Mouse (Mus musculus) forebrain, embryonic 11.5 days (tissue): ENCODE data around the gene 4930595D18Rik. TPM values are rescaled to one million over a fixed set of nuclear protein-coding genes. Genes with fewer than 3 reads are reported as not detected.

Source experiments
- ATAC-seq: fragments of 200-750 bp; cut with Nextera tagmentation; replicated peaks from 2 replicates; pipeline ENCODE4 v1.8.0; 2017; ENCODE audit warnings: moderate TSS enrichment; ENCODE audit not compliant: low FRiP score
- DNase-seq: peaks from one replicate; pipeline ENCODE4 v3.0.0-alpha.2; 2017; ENCODE audit warnings: low spot score
- H3K27ac ChIP-seq: fragments of 300-500 bp; sonication (generic); 2 replicates; pipeline ENCODE4 v1.5.1; 2014; ENCODE audit warnings: low read depth, low read length
- H3K27me3 ChIP-seq: fragments of 300-500 bp; sonication (generic); 2 replicates; pipeline ENCODE4 v1.6.1; 2014; ENCODE audit warnings: mild to moderate bottlenecking, low read length, mixed read lengths; ENCODE audit not compliant: control insufficient read depth, insufficient read depth
- H3K36me3 ChIP-seq: fragments of 300-500 bp; sonication (generic); 2 replicates; pipeline ENCODE4 v1.6.1; 2014; ENCODE audit warnings: mild to moderate bottlenecking, low read length, moderate library complexity, mixed read lengths; ENCODE audit not compliant: control insufficient read depth, insufficient read depth
- H3K4me1 ChIP-seq: fragments of 300-500 bp; sonication (generic); replicated peaks from 2 replicates; pipeline ENCODE4 v1.6.1; 2014; ENCODE audit warnings: low read length, mixed read lengths; ENCODE audit not compliant: control insufficient read depth, insufficient read depth
- H3K4me2 ChIP-seq: fragments of 300-500 bp; sonication (generic); 2 replicates; pipeline ENCODE4 v1.6.1; 2014; ENCODE audit warnings: low read depth, mild to moderate bottlenecking, low read length, moderate library complexity, mixed read lengths; ENCODE audit not compliant: severe bottlenecking
- H3K4me3 ChIP-seq: fragments of 300-500 bp; sonication (generic); 2 replicates; pipeline ENCODE4 v1.5.1; 2014; ENCODE audit warnings: low read depth, low read length
- H3K9ac ChIP-seq: fragments of 300-500 bp; sonication (generic); 2 replicates; pipeline ENCODE4 v1.6.1; 2014; ENCODE audit warnings: low read length
- H3K9me3 ChIP-seq: fragments of 300-500 bp; sonication (generic); 2 replicates; pipeline ENCODE4 v1.6.1; 2016; ENCODE audit warnings: low read length, mixed read lengths; ENCODE audit not compliant: control insufficient read depth
- WGBS: fragments of 180-500 bp; shearing (Covaris S2); extraction: QIAGEN DNeasy Blood & Tissue Kit; methylation state at CpG from one replicate; pipeline ENCODE4 v1.1.7; 2014; 5-methylcytosine and 5-hydroxymethylcytosine counted together
- polyA plus RNA-seq: library from polyadenylated mRNA; unstranded; fragments of >200 nt; fragmentation: Nextera tagmentation; extraction: Ambion mirVana; gene quantifications from 2 replicates; pipeline ENCODE4 v1.2.1, GENCODE M21; 2014

4930595D18Rik gene
- polyA plus RNA-seq, 1 experiment from 2014 or later: not detected

DNA sequence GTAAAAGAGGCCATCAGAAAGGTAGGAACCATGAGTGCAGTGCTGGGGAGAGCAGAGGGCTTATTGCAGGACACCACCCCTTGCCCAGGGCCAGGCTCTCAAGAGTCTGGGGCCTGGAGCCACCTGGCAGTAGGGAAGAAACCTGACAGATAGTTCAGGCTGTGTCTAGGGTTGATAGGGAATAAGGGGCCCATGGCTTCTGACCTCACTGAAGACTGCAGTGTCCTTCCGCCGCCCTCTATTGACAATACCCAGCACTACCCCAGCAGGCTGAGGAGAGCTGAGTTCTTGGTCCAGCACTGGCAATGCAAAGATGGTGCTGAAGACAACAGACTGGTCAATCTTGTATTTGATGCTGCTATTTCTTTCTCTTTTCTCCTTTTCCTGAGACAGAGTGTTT is 47.2 kb downstream of the 4930595D18Rik start:
- no peaks in the 10 kb centered on the region for H3K9me3 ChIP-seq
- H3K27me3 ChIP-seq: no peaks in the 10 kb centered on the region
- no peak overlapping the region for H3K9ac ChIP-seq
- WGBS: 62% methylated on average over 2 of the region's 2 CpGs
- no peak overlapping the region for H3K27ac ChIP-seq
- H3K4me2 ChIP-seq: no peak overlapping the region
- H3K4me1 ChIP-seq: no peaks in the 10 kb centered on the region
- no peak overlapping the region for H3K4me3 ChIP-seq
- ATAC-seq: no peak
- no peaks in the 10 kb centered on the region for H3K36me3 ChIP-seq
- DNase-seq: no peak

DNA sequence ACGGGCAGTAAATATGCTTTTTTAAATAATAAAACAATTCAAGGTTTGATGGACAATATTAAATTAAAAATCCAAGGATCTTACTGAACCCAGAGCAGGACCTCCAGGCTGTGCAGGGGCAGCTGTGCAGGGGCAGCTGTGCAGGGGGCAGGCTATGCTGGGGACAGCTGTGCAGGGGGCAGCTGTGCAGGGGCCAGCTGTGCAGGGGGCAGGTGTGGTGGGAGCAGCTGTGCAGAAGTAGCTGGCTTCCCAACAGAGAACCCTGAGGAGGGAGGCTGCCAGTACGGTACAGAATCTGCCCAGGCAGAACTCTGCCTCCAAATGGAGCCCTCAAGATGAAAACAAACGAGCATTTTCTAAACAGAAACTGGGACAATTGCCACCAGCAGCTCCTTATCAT is 48.3 kb downstream of the 4930595D18Rik start:
- Histone ChIP-seq H3K4me1 (no peaks in the 10 kb centered on the region), H3K27me3 (no peaks in the 10 kb centered on the region), H3K36me3 (no peaks in the 10 kb centered on the region), H3K4me2 (no peak overlapping the region), H3K4me3 (no peak overlapping the region), H3K9ac (no peak overlapping the region), H3K27ac (no peak overlapping the region), H3K9me3 (no peaks in the 10 kb centered on the region)
- WGBS: 74% methylated on average over 3 of the region's 3 CpGs
- no peak for DNase-seq
- no peak for ATAC-seq

DNA sequence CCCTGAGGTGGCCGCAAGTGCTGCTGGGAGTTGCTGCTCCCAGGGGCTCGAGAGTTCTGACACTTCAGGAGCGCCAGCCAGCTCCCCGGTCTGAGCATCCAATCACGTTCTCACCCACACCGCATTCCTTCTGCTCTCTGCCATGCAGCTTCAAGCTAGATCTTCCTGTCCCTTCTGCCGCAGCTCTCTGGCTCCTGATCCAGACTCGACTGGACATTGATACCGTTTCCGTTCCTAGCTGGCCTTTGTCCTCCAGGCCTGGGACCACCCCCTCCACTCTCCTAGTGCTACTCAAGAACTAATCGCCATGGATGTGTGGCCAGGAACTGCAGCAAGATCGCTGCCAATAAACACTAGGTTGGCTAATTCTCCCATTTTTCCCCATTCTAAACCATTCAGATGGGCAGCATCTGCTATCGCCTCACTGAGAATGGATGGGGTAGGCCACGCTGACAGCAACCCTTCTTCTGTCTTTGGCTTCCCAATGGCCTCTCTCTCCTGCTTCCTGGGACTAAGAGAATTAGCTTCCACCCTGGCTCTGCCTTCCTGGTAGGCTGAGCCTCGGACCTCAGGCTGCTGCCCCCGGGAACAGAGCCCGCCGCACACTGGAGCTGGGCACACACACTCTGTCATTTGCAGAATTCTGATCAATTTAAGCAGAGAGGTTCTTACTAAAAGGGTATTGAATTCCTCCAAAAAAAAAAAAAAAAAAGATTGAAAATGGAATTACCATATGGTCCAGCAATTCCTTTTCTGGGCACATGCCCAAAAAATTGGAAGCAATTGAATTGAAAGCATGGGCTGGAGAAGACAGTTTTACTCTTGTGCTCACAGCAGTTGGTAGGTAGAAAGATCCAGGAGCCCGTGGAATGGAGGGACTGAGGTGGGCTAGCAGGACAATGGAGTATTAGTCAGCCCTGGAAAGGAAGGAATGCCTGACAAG is 49.2 kb downstream of the 4930595D18Rik start:
- 75% methylated on average over 19 of the region's 19 CpGs for WGBS

DNA sequence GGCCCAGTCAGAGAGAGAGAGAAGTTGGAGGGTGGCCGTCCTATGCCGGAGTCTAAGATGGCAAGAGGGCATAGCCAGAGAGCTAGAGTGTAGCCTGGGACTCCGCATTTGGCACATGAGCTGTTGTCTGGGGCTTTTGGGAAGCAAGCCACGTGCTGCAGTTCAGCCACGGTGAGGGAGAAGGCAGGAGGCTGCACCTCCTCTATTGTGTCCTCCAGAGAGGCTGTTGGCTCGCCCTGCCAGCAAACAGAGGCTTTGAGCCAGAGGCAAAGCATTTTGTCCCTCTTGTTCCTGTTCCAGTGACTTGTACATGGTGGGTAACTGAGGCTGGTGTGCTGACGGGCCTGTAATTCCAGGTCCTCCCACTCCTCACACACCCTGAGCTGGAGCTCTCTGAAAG is 50.1 kb downstream of the 4930595D18Rik start:
- Histone ChIP-seq H3K27me3 (no peaks in the 10 kb centered on the region), H3K9ac (no peak overlapping the region), H3K4me1 (no peaks in the 10 kb centered on the region), H3K36me3 (no peaks in the 10 kb centered on the region), H3K9me3 (no peaks in the 10 kb centered on the region), H3K4me3 (no peak overlapping the region), H3K27ac (no peak overlapping the region), H3K4me2 (no peak overlapping the region)
- 88% methylated on average over 7 of the region's 7 CpGs for WGBS
- ATAC-seq (no peak), DNase-seq (no peak)

More for the DNA sequence above, 49.2 kb downstream of the 4930595D18Rik start:
- Histone ChIP-seq H3K4me3 (no peak overlapping the region), H3K9ac (no peak overlapping the region), H3K27me3 (no peaks in the 10 kb centered on the region), H3K27ac (no peak overlapping the region), H3K36me3 (no peaks in the 10 kb centered on the region), H3K4me1 (no peaks in the 10 kb centered on the region), H3K4me2 (no peak overlapping the region), H3K9me3 (no peaks in the 10 kb centered on the region)
- DNase-seq: no peak
- ATAC-seq: no peak

DNA sequence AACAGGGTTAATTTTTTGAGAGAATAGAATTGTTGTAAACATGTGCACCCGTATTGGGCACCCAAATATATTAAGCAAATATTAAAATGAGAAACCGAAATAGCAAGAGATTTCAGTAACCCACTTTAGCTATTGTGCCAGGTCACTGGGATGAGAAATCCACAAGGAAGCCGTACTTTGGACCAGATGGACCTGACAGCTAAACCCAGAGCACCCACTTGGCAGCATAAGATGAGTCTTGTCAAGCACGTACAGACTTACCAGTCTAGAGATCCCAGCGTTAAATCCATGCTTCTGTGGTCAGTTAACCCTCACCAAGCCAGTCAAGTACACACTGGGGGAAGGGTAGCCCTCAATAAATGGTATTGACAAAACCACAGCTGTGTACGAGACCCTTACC is 58.6 kb downstream of the 4930595D18Rik start:
- H3K4me3 ChIP-seq: no peak overlapping the region
- no peaks in the 10 kb centered on the region; the same call in 1 of the 2 replicates for H3K9me3 ChIP-seq
- DNase-seq (no peak), ATAC-seq (no peak)
- H3K36me3 ChIP-seq: no peaks in the 10 kb centered on the region
- H3K4me1 ChIP-seq: no peaks in the 10 kb centered on the region
- H3K27ac ChIP-seq: no peak overlapping the region
- no peak overlapping the region for H3K4me2 ChIP-seq
- H3K27me3 ChIP-seq: no peaks in the 10 kb centered on the region
- WGBS: 79% methylated on average over 6 of the region's 6 CpGs
- H3K9ac ChIP-seq: no peak overlapping the region

DNA sequence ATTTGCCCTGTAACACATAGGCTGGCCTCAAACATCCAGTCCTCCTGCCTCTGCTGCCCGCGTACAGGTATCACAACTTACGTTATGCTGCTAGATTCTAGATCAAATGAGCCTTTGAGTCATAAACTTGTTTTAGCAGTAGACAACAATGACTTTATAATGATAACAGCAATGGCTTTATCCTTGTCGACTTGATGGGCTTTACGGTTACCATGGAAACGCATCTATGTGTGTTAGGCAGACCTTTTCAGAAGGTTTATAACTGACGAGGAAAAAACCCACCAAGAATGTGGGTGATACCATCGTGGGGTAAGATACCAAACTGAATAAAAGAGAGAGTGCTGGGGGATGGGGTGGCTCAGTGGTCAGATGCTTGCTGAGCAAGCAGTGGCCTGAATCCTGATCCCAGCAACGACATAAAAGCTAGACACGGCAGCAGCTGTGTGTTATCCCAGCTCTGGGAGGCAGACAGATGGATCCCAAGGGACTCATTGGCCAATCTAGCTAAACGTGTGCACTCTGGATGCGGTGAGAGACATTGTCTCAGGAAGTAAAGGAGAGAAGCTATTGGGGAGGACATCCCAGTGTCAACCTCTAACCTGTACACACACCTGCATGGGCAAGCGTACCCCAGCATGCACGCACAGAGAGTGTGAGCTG is 59.6 kb downstream of the 4930595D18Rik start:
- Histone ChIP-seq H3K9me3 (no peaks in the 10 kb centered on the region; the same call in 1 of the 2 replicates), H3K4me3 (no peak overlapping the region), H3K4me1 (no peaks in the 10 kb centered on the region), H3K9ac (no peak overlapping the region), H3K4me2 (no peak overlapping the region), H3K36me3 (no peaks in the 10 kb centered on the region), H3K27ac (no peak overlapping the region), H3K27me3 (no peaks in the 10 kb centered on the region)
- DNase-seq: no peak
- ATAC-seq: no peak
- WGBS: 84% methylated on average over 14 of the region's 14 CpGs

DNA sequence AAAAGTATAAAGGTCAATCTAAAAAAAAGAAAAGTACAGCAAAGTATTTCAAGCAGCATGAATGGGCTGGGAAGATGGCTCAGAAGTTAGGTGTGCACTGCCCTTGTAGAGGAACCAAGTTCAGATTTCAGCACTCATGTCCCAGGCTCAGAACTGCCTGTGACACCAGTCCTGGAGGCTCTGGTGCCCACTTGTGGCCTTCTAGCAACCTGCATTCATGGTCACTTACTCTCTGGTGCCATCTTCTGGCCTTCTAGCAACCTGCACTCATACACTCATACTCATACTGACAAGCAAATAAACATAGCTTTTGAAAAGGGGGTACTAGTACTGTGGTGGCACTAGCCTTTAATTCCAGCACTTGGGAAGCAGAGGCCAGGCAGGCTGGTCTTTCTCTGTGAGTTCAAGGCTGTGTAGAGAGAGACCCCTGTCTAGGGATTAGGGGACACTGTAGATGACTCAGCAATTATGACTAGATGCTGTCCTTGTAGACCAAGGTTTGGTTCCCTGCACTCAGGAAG is 61.9 kb downstream of the 4930595D18Rik start:
- Histone ChIP-seq H3K9ac (no peak overlapping the region), H3K27ac (no peak overlapping the region), H3K9me3 (no peaks in the 10 kb centered on the region; the same call in 1 of the 2 replicates), H3K27me3 (no peaks in the 10 kb centered on the region), H3K4me2 (no peak overlapping the region), H3K36me3 (no peaks in the 10 kb centered on the region; the same call in 1 of the 2 replicates), H3K4me3 (no peak overlapping the region), H3K4me1 (no peaks in the 10 kb centered on the region)
- ATAC-seq (no peak), DNase-seq (no peak)

DNA sequence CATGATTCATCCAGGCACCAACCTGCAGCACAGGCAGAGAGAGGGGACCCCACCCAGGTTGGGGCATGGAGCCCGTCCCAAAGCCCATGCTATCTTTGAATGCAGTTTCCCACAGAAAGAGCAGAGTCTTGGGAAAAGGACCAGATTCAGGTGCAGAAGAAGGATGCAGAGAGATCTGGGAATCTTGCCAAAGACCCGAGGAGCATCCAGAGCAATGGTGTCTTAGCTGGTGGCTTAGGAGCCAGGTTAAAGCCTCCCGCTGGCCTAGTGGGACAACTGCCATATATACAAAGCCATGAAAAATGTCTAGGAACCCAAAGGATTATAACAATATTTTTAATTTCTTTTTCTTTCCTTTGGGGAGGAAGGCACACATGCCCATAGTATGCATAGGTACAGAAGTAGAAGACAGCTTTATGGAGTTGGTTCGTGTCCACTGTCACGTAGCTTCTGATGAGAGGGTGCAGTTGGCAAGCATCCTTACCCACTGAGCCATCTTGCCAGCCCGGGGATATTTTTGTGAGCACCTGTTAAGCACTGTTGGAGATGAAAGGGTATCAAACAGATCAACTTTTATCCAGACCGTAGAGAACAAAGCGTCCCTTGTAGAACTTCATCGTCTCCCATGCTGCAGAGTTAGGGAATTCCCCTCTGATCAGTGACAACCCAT is 63.2 kb downstream of the 4930595D18Rik start:
- H3K4me1 ChIP-seq: no peaks in the 10 kb centered on the region
- DNase-seq (no peak), ATAC-seq (no peak)
- 92% methylated on average over 9 of the region's 9 CpGs for WGBS
- no peaks in the 10 kb centered on the region; the same call in 1 of the 2 replicates for H3K9me3 ChIP-seq
- H3K36me3 ChIP-seq: peaks cover 6% of the 10 kb centered on the region; the same call in 1 of the 2 replicates
- H3K27me3 ChIP-seq: no peaks in the 10 kb centered on the region
- no peak overlapping the region for H3K4me2 ChIP-seq
- no peak overlapping the region for H3K9ac ChIP-seq
- no peak overlapping the region for H3K27ac ChIP-seq
- no peak overlapping the region for H3K4me3 ChIP-seq
